Mouse (Mus musculus): ENCODE measurements around the gene Slamf9.

Gene Slamf9

DNA sequence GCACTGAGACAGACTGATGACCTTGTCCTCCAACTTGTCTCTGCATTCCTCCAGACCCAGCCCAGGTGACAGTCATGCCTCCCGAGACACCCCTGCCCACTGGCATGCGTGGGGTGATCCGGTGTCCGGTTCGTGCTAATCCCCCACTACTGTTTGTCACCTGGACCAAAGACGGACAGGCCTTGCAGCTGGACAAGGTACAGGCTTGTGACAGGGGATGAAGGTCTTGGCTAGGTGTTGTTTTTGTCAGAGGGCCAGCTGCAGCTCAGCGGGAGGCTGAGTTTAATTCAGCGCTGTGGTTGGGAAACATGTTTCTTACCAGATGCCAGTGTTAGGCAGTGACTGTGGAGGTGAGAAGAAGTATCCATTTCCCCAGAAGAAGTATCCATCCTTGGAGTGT is 16.9 kb downstream of the Slamf9 start:
- DNase-seq, result no peak

DNA sequence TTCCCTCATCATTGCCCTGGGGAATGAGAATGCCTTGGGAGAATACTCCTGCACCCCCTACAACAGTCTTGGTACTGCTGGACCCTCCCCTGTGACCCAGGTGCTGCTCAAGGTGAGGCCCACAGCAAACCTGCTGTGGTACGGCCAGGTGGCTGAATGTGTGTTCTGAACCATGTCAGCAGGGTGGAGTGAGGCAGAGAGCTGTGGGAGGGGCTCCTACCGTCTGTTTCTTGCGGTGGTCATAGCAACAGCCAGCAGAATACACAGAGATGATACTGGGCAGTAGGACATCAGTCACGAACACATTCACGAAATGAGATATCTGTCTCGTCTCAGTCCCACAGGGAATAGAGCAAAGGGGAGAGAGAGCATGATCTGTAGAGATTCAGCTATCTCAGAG is 18.4 kb downstream of the Slamf9 start:
- DNase-seq, result no peak

GRCm38 (mm10) chr1:172496030-172496429 is 20.9 kb downstream of the Slamf9 start:
- no peak for DNase-seq

GRCm38 (mm10) chr1:172497428-172497827 is 22.3 kb downstream of the Slamf9 start:
- DNase-seq, result no peak

- DNase-seq, result peak; percentile 95
These were observed 24.7 kb downstream of the Slamf9 start, which contains the start of gene Tagln2 for GRCm38 (mm10) chr1:172499765-172500441. TSS of gene Tagln2 (plus strand) at chr1:172500047.

DNA sequence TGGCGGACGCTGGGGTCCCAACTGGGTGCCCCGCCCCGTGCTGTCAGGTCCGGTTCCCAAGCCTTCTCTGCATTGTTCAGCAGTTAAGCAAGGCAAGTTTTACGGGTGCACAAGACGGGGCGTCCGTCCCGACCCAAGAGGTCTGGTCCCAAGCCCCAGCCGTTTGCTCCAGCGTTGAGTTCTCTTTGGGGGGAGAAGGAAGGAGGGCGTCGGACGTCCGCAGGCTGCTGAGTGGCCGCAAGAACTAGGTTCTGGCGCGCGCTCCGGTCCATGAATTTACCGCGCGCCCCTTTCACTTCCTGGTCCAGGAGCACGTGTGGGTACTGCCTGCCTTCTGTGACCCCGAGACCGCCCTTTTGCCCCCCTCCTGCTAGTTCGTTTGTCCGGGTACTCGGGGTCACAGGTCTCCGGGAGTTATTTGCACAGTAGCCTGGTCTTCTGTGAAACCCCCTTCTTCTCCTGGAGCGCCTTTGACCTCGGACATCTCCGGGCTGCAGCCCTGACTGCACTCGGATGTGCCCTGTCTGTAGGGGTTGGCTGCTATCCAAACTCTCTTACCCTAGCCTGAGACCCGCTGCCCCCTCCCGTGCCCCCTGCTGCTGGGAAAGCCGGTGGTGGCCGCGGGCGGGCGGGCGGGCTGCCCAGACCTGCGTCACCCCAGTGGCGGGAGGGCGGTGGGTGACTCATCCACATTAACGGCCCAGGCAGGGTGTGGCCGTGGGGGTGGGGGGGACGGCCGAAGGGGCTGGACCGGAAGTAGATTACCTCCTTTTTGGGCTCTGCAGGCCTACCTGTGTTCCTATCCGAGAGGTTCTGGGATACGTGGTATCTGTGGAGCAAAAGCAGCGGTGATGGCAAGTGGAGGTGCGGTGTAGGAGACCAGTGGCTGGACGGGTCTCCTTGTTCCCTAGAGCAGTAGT is 25.6 kb downstream of the Slamf9 start:
- DNase-seq, result peak; percentile 82

GRCm38 (mm10) chr1:172501371-172502144 is 26.4 kb downstream of the Slamf9 start:
- DNase-seq, result peak; percentile 88

DNA sequence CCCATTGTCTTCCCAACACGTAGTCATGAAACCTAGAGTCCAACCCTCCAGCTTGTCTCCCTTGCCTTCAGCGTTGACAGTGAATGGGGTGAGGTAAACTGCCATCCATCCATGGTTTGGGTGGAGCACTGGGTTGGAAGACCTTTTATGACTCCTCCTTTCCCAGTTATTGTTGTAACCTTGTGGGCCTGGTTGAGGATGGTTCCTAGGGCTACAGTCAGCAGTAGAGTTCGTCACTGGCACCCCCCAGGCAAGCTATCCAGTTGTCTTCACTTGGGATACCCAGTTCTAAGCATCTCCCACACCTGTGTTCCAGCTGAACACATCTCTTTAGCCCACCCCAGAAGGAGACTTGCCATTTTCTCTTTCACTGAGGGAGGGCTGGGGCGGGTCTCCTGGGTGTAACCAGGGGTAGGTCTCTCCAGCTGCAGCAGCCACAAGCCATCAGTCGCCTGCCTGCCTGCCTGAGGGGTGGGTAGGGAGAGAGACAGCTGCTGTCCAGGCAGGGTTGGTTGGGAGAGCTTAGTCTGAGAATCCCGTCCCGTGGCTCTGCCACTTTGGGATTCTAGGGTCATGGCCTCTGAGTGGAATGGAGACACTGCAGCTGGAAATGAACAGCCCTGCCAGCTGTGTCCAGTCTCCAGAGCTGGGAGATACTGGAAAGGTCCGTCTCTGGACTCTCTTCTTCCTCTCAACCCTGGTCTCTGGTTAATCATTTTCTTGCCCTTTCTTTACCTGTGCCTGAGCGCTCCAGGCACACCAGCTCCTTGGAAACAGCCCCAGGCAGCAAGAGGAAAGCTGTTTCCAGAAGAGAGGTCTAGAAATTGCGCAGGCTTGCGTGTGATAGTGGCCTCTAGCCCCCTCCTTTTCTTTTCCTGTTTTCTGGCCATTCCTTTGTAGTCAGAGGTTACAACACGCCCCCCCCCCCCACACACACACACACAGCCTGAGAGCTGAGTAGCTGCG is 27.3 kb downstream of the Slamf9 start:
- DNase-seq, result peak; percentile 69

DNA sequence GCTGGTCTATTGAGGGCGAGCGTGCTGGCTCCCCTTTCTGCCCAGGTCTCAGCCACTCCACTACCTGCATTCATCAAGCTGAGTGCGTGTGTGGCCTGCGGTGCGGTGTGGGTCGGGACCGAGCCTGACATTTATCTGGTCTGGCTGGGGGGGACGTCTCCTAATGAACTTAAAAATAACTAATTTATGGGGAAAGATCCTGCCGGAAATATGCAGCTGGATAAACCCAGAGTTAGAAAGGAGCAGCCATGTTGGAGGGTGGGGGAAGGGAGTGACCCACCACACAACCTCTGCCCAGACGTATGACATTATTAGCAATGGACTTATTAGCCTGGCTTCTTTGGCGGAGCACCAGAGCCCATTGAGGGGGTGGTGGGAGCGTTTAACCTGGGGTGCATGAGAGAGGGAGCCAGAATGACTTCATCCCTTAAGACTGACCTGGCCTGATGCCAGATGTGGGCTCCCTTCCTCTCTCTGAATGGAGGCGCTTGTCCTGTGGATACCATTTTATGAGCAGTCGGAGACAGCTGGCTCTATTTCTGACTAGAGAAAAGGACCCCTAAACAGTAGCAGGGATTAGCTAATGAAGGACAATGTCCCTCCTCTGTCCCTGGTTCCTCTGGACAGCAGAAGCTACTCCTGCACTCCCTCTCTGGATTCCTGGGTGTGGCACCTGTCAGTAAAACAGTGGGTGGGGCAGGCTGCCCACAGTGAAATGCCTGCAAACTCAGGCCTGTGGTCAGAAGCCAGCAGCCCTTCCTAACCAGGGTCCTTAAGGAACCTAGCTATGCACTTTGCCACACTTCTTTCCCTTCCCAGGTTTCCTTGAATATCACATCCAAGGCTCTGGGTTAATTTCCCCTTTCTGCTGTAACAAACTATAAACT is 28.2 kb downstream of the Slamf9 start:
- DNase-seq, result peak; percentile 79

DNA sequence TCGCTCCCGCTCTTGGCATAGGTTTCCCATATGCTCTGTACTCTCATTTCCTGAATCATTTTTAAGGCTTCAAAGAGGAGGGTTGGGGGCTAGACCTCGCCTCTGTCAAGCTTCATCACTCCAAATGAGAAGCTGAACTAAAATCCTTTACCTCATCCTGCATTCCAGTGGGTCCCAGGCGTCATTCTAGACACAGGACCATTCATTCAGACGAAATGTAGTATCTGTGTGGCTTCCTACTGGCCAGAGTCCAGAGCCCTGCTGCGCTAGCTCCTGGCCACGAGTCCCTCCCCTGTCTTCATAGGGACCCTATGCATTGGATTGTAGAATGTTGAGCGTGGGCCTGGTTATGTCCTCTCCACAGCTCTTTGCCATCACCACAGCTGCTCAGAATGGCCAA is 29.6 kb downstream of the Slamf9 start:
- DNase-seq, result no peak

DNA sequence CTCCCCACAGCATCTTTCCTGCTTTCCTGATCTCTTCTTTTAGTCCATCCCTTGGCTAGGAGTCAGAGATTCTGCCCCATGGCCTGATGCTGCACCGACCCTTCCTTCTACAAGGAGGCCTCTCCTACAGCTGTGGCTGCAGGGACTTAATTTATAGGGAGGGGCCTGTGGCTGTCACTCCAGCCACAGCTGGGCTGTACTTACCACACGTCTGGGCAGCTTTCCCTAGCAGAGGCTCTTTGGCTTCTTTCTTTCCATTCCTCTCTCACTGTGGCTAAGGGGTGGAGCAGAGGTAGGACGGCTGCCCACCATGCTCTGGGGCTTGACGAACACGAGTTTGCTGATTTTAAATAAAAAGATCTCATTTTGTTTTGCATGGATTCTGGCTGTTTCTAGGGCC is 31.8 kb downstream of the Slamf9 start:
- DNase-seq, result no peak

DNA sequence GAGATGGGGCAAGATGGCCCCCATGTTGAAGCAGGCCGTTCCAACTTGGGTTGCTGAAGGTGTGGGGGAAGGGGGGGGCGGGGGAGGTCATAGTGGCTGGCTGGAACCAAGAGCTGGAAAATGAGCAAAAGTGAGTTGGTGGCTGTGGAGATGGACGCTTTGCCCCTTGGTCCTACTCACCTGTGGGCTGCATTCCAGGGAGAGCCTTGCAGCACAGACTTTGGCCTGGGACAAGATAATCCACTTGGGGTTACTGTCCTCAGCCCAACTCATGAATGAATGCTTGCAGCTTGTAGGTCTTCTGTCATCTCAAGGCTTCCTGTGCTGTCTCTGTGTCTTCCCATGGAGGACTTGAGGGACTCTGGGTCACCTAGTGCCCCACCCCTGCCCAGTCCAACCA is 32.5 kb downstream of the Slamf9 start:
- no peak for DNase-seq

DNA sequence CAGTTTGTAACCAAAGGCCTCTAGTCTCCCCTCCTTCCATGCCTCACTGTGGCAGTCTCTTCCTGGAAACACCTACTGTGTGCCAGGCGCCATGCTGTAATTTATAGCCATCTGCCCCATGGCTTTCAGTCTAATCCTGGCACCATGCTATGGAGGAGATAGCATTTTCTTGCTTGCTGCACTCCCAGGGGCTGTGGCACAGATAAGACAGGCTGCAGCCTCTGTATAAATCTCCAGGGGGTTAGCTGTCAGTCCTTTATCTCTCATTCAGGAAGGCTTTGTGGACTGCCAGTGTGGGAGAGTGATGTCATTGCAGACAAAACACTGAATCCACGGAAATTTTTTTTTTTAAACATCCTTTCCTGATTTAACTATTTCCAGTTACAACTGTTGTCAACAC is 33.0 kb downstream of the Slamf9 start:
- DNase-seq, result no peak

DNA sequence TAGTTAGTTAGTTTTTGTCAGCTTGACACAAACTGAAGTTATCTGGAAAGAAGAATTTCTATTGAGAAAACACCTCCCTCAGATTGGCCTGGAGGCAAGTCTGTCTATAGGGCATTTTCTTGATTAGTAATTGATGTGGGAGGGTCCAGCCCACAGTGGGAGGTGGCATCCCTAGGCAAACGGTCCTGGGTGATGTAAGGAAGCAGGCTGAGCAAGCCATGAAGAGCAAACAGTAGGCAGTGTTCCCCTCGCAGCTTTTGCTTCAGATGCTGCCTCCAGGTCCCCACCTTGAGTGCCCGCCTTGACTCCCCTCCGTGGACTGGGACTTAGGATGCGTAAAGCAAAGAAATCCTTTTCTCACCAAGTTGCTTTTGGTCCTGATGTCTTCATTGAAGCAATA is 34.1 kb downstream of the Slamf9 start:
- DNase-seq, result no peak

- no peak for DNase-seq
These were observed 34.8 kb downstream of the Slamf9 start for GRCm38 (mm10) chr1:172509983-172510382.

GRCm38 (mm10) chr1:172510421-172510972 is 35.3 kb downstream of the Slamf9 start:
- no peak for DNase-seq

DNA sequence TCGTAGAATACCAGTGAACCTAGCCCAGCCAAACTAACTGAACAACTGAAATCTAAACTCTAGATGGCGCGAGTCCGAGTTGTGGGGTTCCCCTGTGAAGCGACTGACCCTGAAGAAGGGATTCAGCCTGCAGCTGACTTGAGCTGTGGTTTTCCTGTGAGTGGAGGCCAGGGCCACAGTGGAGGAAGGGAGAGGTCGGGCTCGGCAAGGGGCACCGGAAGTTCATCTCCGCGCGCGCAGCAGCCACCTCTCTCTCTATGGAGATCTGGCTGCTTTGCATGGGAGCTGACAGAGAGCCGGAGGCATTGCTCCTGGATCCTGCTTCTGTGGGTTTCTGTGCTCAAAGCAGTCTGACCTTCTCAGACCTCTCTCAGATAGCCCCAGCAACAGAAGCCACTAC is 37.8 kb downstream of the Slamf9 start:
- peak; percentile 75 for DNase-seq

DNA sequence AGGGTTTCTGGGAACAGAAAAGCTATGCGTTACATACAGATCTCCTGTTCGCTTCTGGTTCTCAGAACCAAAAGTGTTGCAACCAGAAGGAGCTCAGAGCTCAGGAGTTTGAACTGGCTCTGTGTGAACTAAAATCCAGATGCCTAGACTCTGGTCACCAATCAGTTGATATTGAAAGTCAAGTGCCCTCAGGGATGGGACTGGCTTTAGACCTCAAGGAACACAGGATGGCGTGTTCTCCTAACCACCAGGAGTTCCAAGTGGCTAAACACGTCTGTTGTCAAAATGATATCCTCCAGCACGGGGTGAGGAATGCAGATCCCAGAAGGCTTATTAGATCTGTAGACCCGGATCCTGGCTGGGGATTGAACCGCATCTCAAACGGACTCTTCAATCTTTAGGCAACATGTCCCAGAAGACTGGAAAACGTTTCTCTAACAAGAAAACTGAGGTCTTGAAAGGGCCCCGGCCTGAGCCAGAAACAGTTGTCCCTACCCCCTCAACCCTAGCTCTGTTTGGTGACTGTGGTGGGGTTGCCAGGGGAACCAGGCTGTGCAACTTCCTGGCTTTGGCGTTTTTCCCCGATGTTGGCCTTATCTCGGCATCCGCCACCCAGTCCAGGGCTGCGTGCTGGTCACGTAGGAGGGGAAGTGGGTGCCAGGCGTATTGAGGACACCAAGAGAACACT is 38.5 kb downstream of the Slamf9 start:
- DNase-seq, result peak; percentile 79

DNA sequence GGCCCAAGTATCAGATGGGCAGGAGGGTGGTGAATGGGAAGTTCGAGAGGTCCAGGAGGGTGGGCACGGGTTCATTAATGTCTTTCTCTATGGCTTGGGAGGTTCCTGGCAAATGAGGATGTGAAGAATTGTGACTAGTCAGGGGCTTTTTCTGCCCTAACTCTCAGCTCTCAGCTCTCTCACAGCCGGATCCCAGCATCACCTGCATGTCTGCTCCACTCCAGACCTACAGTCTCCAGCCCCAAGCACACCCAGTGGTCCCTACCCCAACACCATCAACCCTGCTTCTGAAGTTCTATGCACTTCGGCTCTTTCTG is 39.0 kb downstream of the Slamf9 start:
- DNase-seq, result no peak

DNA sequence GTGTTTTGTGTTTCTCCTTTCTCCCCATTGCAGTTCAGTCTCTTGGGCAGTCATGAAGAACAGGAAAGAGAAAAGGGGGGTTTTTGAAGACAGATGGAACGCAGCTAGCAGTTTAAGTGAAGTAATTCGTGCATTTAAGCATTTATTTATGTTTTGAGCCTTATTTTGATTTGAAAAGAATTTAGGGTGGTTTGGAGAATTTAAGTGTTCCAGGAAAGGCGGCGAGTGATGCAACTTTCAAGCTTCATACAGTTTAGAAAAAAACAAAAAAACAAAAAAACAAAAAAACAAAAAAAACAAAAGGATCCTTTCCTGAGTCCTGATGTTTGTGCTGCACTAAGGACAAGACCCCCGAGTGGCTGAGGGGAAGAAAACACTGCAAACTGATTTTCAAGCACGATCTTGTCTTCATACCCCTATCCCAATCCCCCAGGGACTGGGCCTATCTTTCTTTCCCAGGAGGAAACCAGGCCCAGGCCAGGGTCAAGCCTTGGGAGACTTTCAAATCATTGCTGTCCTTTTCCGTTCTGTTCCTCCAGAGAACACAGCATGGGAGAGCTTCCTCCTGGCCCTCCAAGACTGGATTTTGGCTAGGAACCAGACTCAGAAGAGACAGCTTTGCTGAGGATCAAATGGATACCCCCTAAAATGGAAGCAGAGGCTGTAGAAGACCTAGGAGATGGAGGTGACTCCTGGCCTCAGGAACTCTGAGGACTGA is 39.6 kb downstream of the Slamf9 start:
- no peak for DNase-seq

All from lung, postnatal 14 days (tissue).